Mouse (Mus musculus) heart, postnatal 0 days (tissue): ENCODE measurements around the gene Vat1.

Source experiments
- CTCF ChIP-seq: IDR thresholded peaks from 2 replicates; pipeline ENCODE4 v1.5.1; 2016; ENCODE audit warnings: antibody characterized with exemption, control low read depth, low read depth
- EP300 ChIP-seq: IDR thresholded peaks from 2 replicates; pipeline ENCODE4 v1.6.1; 2016; ENCODE audit warnings: antibody characterized with exemption, low read depth

- TF ChIP-seq EP300 (no peak), CTCF (no peak)
Measured at GRCm38 (mm10) chr11:101480912-101481311, 14.9 kb upstream of the Vat1 start.
